Mouse (Mus musculus) gastrocnemius, postnatal 25 days (tissue): Measurements from ENCODE around the gene Pnldc1. TPM values are rescaled to one million over a fixed set of nuclear protein-coding genes. Genes with fewer than 3 reads are reported as not detected.

ENCODE experiments used
- DNase-seq: peaks from one replicate; pipeline ENCODE4 v3.0.0; 2022
- microRNA-seq, 2 experiments: library from miRNA; unstranded; fragments of <30 nt; microRNA quantifications; one replicate each; pipeline ENCODE4 v1.2.0; 2021; ENCODE audit warnings: borderline replicate concordance in 2 of 2
- total RNA-seq, 2 experiments: library from RNA; stranded (reverse); gene quantifications; 1 replicate in 1 of 2; 2 replicates in 1 of 2; pipeline ENCODE4 v1.2.3; 2021

Pnldc1 gene
- total RNA-seq, 2 experiments from 2014 or later: 0.83 TPM; not detected in 1

DNA sequence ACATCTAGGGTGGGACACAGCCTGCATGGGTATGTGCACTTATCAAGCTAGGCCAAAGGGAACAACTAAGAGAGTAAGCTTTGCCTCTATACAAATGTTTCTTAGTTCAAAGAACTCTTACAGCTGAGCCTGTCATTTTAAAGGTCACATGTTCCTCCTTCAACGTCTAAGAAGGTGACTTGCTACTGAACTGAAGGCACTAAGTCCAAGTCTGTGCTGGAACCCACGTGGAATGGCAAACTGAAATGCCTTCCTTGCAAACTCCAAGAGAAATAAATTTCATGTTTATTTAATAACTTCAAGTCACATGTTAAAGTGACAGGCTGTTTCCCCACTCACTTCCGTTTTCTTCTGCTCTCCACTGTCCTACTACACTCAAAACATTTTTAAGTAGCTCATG lies 52.6 kb downstream of the Pnldc1 start:
- no peak for DNase-seq

GRCm38 (mm10) chr17:12854386-12854785 lies 55.6 kb downstream of the Pnldc1 start:
- DNase-seq: no peak

- DNase-seq: no peak
These were observed 56.2 kb downstream of the Pnldc1 start for GRCm38 (mm10) chr17:12853821-12854220.

DNA sequence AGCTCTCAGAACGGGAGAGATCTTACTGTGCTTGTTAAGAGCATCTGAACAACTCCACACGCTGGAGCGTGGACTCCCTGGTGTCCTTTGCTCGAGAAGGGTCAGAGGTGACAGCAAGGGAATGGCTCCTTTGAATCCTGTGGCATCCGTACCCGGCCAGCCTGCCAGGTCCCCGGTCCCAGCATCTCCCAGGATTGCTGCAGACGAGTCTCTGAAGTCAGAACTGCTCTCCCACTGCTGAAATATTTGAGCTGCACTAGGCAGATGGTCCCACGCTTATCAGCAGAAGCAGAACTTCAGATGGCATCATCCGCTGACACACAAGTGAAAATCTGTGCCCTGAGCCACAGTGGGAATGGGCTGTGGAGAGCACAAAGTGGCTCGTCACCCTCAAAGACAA lies 58.3 kb downstream of the Pnldc1 start:
- no peak for DNase-seq

- no peak for DNase-seq
These were observed 60.1 kb downstream of the Pnldc1 start for GRCm38 (mm10) chr17:12849778-12850382.

- DNase-seq: no peak
These were observed 62.3 kb downstream of the Pnldc1 start for GRCm38 (mm10) chr17:12847736-12848135.

- no peak for DNase-seq
These were observed 63.6 kb downstream of the Pnldc1 start for GRCm38 (mm10) chr17:12846474-12846873.

DNA sequence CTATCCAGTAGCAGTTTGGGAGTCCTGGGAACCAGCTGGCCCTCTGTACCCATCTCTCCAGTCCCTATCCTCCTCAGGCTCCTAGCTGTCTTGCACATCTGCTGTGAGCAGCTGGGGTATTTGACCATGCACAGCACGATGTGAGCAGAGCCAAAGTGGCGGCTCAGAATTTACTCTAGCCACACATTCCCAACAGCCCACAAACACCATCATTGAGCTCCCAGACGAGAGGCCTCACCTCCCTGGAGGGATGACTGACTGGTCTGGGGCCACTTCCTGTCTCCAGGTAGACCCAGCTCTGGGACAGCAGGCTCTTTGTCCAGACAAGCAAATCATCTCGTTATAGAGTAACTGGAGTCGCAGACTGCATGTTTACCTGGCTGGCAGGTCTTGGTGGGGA lies 64.2 kb downstream of the Pnldc1 start:
- no peak for DNase-seq

- no peak for DNase-seq
These were observed 65.5 kb downstream of the Pnldc1 start for GRCm38 (mm10) chr17:12844540-12844939.

GRCm38 (mm10) chr17:12843826-12844225 lies 66.2 kb downstream of the Pnldc1 start:
- DNase-seq: no peak

GRCm38 (mm10) chr17:12839475-12840267 lies 70.4 kb downstream of the Pnldc1 start:
- no peak for DNase-seq

Small RNA genes lying within 50 kb of the gene (microRNA-seq; reads per million reads assigned to microRNA genes)
- gene Gm24085: 0 reads per million in 2 experiments

Other genes with a start within 250 kb of the Pnldc1 start
- not detected for gene Slc22a1, start 234.4 kb downstream of the Pnldc1 start, total RNA-seq
- 10 to 100 TPM; 44.6 to 45.8 TPM for gene Igf2r, start 140.6 kb downstream of the Pnldc1 start, total RNA-seq
- under 1 TPM in 1 of 2 experiments, not detected in 1; 0.59 TPM for gene Mas1, start 42.1 kb downstream of the Pnldc1 start, total RNA-seq
- gene Mrgprh, start 34.2 kb downstream of the Pnldc1 start, total RNA-seq: 1 to 10 TPM; 1.2 to 2.2 TPM
- gene Tcp1, start 5.5 kb upstream of the Pnldc1 start, total RNA-seq: 100 to 1,000 TPM; 159 to 178 TPM
- gene Mrpl18, start 6.1 kb upstream of the Pnldc1 start, total RNA-seq: 100 to 1,000 TPM; 100 to 109 TPM
- not detected for gene Acat3, start 30.4 kb upstream of the Pnldc1 start, total RNA-seq
- 1 to 10 TPM; 3.2 to 5.4 TPM for gene Acat2, start 50.5 kb upstream of the Pnldc1 start, total RNA-seq
- gene Wtap, start 83.9 kb upstream of the Pnldc1 start, total RNA-seq: 10 to 100 TPM; 23.3 to 24.7 TPM
- gene Sod2, start 96.6 kb upstream of the Pnldc1 start, total RNA-seq: 100 to 1,000 TPM; 447 to 456 TPM
- not detected for gene Gpr31b, start 142.1 kb upstream of the Pnldc1 start, total RNA-seq
- gene Tcp10b, start 150.9 kb upstream of the Pnldc1 start, total RNA-seq: under 1 TPM; 0.10 to 0.32 TPM
- gene Unc93a, start 221.6 kb upstream of the Pnldc1 start, total RNA-seq: not detected